Mouse (Mus musculus): ENCODE results near the gene Tmem175. TPM values are rescaled to one million over a fixed set of nuclear protein-coding genes. Genes with fewer than 3 reads are reported as not detected.

Tmem175 gene
- total and polyA plus RNA-seq, 3 experiments, result 20.3 to 25.4 (median 21.4) TPM

DNA sequence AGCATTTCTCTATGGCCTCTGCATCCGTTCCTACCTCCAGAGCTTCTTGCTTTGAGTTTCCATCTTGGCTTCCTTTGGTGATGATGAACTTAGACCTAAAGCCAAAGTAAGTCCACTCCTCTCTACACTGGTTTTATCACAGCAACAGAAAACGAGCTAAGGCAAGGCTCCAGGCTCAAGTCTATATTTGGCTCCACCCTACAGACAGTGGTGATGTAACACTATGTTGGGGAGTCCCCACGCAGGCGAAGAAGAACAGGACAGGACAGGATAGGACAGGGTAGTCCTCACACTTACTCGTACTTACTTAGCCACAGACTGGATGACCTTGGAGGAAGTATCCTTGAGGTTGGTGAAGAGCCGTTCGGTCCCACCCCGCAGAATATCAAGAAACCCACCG lies 27.0 kb upstream of the Tmem175 start:
- H3K79me2 ChIP-seq (replicated peaks; ENCODE audit: control insufficient read depth, extremely low read depth, insufficient read depth, poor library complexity, severe bottlenecking), result no peaks in the 10 kb centered on the region
- in situ Hi-C loops (cut with MboI; ENCODE audit: low pct_ligation_motif_present, low pct_unique_long_range_greater_than_20kb, low sequenced_read_pairs), result no loop called here
- H3K27me3 ChIP-seq (replicated peaks), result no peaks in the 10 kb centered on the region
- no peak overlapping the region for H3K4me3 ChIP-seq (replicated peaks in 1 of 3; ENCODE audit: low read depth in 2 of 3, low read length in 2 of 3, poor library complexity in 1 of 3)
- no peaks in the 10 kb centered on the region for H3K9me3 ChIP-seq (replicated peaks; ENCODE audit: low read length)
- H3K4me1 ChIP-seq (ENCODE audit: control insufficient read depth in 1 of 2, insufficient read depth in 2 of 2), result peaks cover 0 to 16% of the 10 kb centered on the region in 2 experiments; a peak in 2 of 4 replicates
- H3K36me3 ChIP-seq (replicated peaks in 1 of 2; ENCODE audit: control insufficient read depth in 1 of 2, insufficient read depth in 1 of 2, low read length in 1 of 2), result peaks cover 92 to 99% of the 10 kb centered on the region in 2 experiments
- dilution Hi-C loops (cut with MboI; ENCODE audit: extremely low pct_ligation_motif_present, extremely low pct_unique_long_range_greater_than_20kb, low sequenced_read_pairs), result no loop called here
- no peak overlapping the region for H3K27ac ChIP-seq (ENCODE audit: insufficient read depth, low read depth)
- no peak overlapping the region for H3K9ac ChIP-seq (ENCODE audit: insufficient read depth, low read depth)
- peak; percentile 20 for DNase-seq (ENCODE audit: extremely low read depth)
- TF ChIP-seq TCF12 (IDR thresholded peaks at IDR 0.05; ENCODE audit: low read depth, low read length) (no peak), MEF2A (IDR thresholded peaks at IDR 0.05; ENCODE audit: borderline replicate concordance, low read depth, low read length) (peak; percentile 64; the same call in 1 of the 2 replicates)
- H3K4me2 ChIP-seq (ENCODE audit: insufficient read depth, low read depth, poor library complexity, severe bottlenecking), result no peak overlapping the region

DNA sequence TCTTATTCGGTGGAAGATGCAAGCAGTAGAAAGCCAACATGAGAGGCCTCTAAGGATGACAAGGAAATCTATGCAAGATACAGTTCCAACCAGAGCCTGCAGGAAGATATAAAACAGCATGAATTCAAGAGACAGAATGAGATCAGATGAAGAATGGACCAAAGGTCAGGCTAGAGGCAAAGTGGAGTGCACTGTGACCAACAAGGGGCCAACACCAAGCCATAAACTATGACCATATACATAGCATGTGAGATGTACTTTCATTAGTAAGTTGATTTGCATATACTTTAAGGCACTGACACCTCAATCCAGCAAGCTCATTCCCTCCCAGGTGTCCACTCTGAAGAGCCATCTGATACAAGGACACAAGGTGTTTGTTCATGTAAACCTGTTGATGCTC lies 19.1 kb upstream of the Tmem175 start:
- DNase-seq (ENCODE audit: extremely low read depth), result no peak
- Histone ChIP-seq H3K4me3 (replicated peaks in 1 of 3; ENCODE audit: low read depth in 2 of 3, low read length in 2 of 3, poor library complexity in 1 of 3) (no peak overlapping the region), H3K9me3 (replicated peaks; ENCODE audit: low read length) (no peaks in the 10 kb centered on the region), H3K27me3 (replicated peaks) (no peaks in the 10 kb centered on the region), H3K79me2 (replicated peaks; ENCODE audit: control insufficient read depth, extremely low read depth, insufficient read depth, poor library complexity, severe bottlenecking) (0 out of 2 replicates have a peak, but pooled peaks cover 2% of the 10 kb centered on the region), H3K4me1 (ENCODE audit: control insufficient read depth in 1 of 2, insufficient read depth in 2 of 2) (no peaks in the 10 kb centered on the region), H3K27ac (ENCODE audit: insufficient read depth, low read depth) (no peak overlapping the region), H3K36me3 (replicated peaks in 1 of 2; ENCODE audit: control insufficient read depth in 1 of 2, insufficient read depth in 1 of 2, low read length in 1 of 2) (peaks cover 79 to 97% of the 10 kb centered on the region in 2 experiments), H3K9ac (ENCODE audit: insufficient read depth, low read depth) (no peak overlapping the region), H3K4me2 (ENCODE audit: insufficient read depth, low read depth, poor library complexity, severe bottlenecking) (no peak overlapping the region)
- TF ChIP-seq IRF4 (IDR thresholded peaks at IDR 0.05; ENCODE audit: low read depth, low read length) (no peak), GABPA (IDR thresholded peaks at IDR 0.05; ENCODE audit: insufficient replicate concordance, low read depth, low read length) (no peak), CHD2 (IDR thresholded peaks at IDR 0.05; ENCODE audit: low read length) (no peak), ZNF384 (IDR thresholded peaks at IDR 0.05; ENCODE audit: low read depth, low read length) (no peak), TBP (conservative IDR thresholded peaks at IDR 0.05; ENCODE audit: low read depth, low read length) (no peak), NRF1 (IDR thresholded peaks at IDR 0.05; ENCODE audit: low read depth, low read length) (no peak), MEF2A (IDR thresholded peaks at IDR 0.05; ENCODE audit: borderline replicate concordance, low read depth, low read length) (no peak), NELFE (IDR thresholded peaks at IDR 0.05; ENCODE audit: low read depth, low read length) (no peak), MYC (IDR thresholded peaks at IDR 0.05; ENCODE audit: low read depth, low read length) (no peak), MXI1 (IDR thresholded peaks at IDR 0.05; ENCODE audit: low read depth, low read length) (no peak), ZMIZ1 (IDR thresholded peaks at IDR 0.05; ENCODE audit: low read depth, low read length) (no peak), HCFC1 (IDR thresholded peaks at IDR 0.05; ENCODE audit: low read depth, low read length) (no peak), ETS1 (conservative IDR thresholded peaks at IDR 0.05; ENCODE audit: low read depth, low read length) (no peak), USF2 (conservative IDR thresholded peaks at IDR 0.05; ENCODE audit: low read depth, low read length) (no peak), RCOR1 (conservative IDR thresholded peaks at IDR 0.05; ENCODE audit: low read depth, low read length) (no peak), MAX (IDR thresholded peaks at IDR 0.05; ENCODE audit: low read length) (no peak)
- dilution Hi-C loops (cut with MboI; ENCODE audit: extremely low pct_ligation_motif_present, extremely low pct_unique_long_range_greater_than_20kb, low sequenced_read_pairs) (no loop called here), in situ Hi-C loops (cut with MboI; ENCODE audit: low pct_ligation_motif_present, low pct_unique_long_range_greater_than_20kb, low sequenced_read_pairs) (no loop called here)

Measured in CH12.LX (cell line).